Mouse (Mus musculus): Measurements from ENCODE around the gene Cabp7. TPM values are rescaled to one million over a fixed set of nuclear protein-coding genes. Genes with fewer than 3 reads are reported as not detected.

Cabp7 gene
- polyA plus RNA-seq, 1 experiment from 2014 or later: 0.15 TPM

DNA sequence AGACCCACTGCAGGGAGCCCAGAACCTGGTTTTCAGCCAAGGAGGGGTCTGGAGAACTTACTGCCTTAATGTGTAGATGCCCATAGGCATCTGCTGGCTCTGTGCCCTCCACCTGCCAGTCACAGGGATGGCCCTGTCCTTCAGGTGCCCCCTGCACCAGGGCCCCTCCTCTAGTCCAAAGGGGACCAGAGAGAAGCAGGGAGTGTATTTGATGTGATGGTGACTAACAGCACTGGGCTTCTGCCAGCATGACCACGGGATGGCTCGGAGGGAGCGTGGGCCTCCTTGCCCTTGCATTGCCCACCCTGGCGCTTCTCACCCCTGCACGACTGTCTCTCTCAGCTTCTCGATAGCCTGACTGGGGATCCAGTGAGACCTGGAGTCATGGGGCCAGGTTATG is 1.9 kb downstream of the Cabp7 start:
- peaks cover 7% of the 10 kb centered on the region; the same call in 1 of the 2 replicates for H3K4me1 ChIP-seq (ENCODE audit: control insufficient read depth, insufficient read depth, low read length)
- ATAC-seq (ENCODE audit: low read depth) (no peak), DNase-seq (ENCODE audit: low spot score) (no peak)
- no peak overlapping the region for H3K4me2 ChIP-seq (ENCODE audit: low read depth, low read length)
- H3K27ac ChIP-seq (replicated peaks; ENCODE audit: low read depth, low read length): no peak overlapping the region
- no peaks in the 10 kb centered on the region for H3K9me3 ChIP-seq (ENCODE audit: control insufficient read depth, low read length)
- no peak overlapping the region for H3K9ac ChIP-seq (ENCODE audit: low read depth, low read length)
- WGBS: 63% methylated on average over 6 of the region's 6 CpGs
- H3K4me3 ChIP-seq (ENCODE audit: low read depth, low read length): no peak overlapping the region
- H3K27me3 ChIP-seq (replicated peaks; ENCODE audit: control insufficient read depth, insufficient read depth, low read length): peaks cover 68% of the 10 kb centered on the region
- no peaks in the 10 kb centered on the region for H3K36me3 ChIP-seq (ENCODE audit: control insufficient read depth, insufficient read depth, low read length)

- 68% methylated on average over 5 of the region's 5 CpGs for WGBS
- Histone ChIP-seq H3K4me3 (ENCODE audit: low read depth, low read length) (no peak overlapping the region), H3K4me1 (ENCODE audit: control insufficient read depth, insufficient read depth, low read length) (no peaks in the 10 kb centered on the region), H3K4me2 (ENCODE audit: low read depth, low read length) (no peak overlapping the region), H3K9me3 (ENCODE audit: control insufficient read depth, low read length) (no peaks in the 10 kb centered on the region), H3K36me3 (ENCODE audit: control insufficient read depth, insufficient read depth, low read length) (0 out of 2 replicates have a peak, but pooled peaks cover 3% of the 10 kb centered on the region), H3K27ac (replicated peaks; ENCODE audit: low read depth, low read length) (no peak overlapping the region), H3K9ac (ENCODE audit: low read depth, low read length) (no peak overlapping the region), H3K27me3 (replicated peaks; ENCODE audit: control insufficient read depth, insufficient read depth, low read length) (peaks cover 30% of the 10 kb centered on the region)
- no peak for ATAC-seq (ENCODE audit: low read depth)
- DNase-seq (ENCODE audit: low spot score): no peak
These were observed 5.8 kb downstream of the Cabp7 start for GRCm38 (mm10) chr11:4740785-4741184.

GRCm38 (mm10) chr11:4738719-4739118 is 7.9 kb downstream of the Cabp7 start:
- Histone ChIP-seq H3K4me1 (ENCODE audit: control insufficient read depth, insufficient read depth, low read length) (no peaks in the 10 kb centered on the region), H3K36me3 (ENCODE audit: control insufficient read depth, insufficient read depth, low read length) (0 out of 2 replicates have a peak, but pooled peaks cover 3% of the 10 kb centered on the region), H3K9me3 (ENCODE audit: control insufficient read depth, low read length) (no peaks in the 10 kb centered on the region), H3K9ac (ENCODE audit: low read depth, low read length) (no peak overlapping the region), H3K4me3 (ENCODE audit: low read depth, low read length) (no peak overlapping the region), H3K27me3 (replicated peaks; ENCODE audit: control insufficient read depth, insufficient read depth, low read length) (peaks cover 10% of the 10 kb centered on the region), H3K27ac (replicated peaks; ENCODE audit: low read depth, low read length) (no peak overlapping the region), H3K4me2 (ENCODE audit: low read depth, low read length) (no peak overlapping the region)
- ATAC-seq (ENCODE audit: low read depth) (no peak), DNase-seq (ENCODE audit: low spot score) (no peak)
- WGBS: 93% methylated on average over 16 of the region's 16 CpGs

- ATAC-seq (ENCODE audit: low read depth) (no peak), DNase-seq (ENCODE audit: low spot score) (no peak)
- Histone ChIP-seq H3K9me3 (ENCODE audit: control insufficient read depth, low read length) (no peaks in the 10 kb centered on the region), H3K36me3 (ENCODE audit: control insufficient read depth, insufficient read depth, low read length) (0 out of 2 replicates have a peak, but pooled peaks cover 3% of the 10 kb centered on the region), H3K4me3 (ENCODE audit: low read depth, low read length) (no peak overlapping the region), H3K27ac (replicated peaks; ENCODE audit: low read depth, low read length) (no peak overlapping the region), H3K9ac (ENCODE audit: low read depth, low read length) (no peak overlapping the region), H3K4me1 (ENCODE audit: control insufficient read depth, insufficient read depth, low read length) (no peaks in the 10 kb centered on the region), H3K4me2 (ENCODE audit: low read depth, low read length) (no peak overlapping the region), H3K27me3 (replicated peaks; ENCODE audit: control insufficient read depth, insufficient read depth, low read length) (no peaks in the 10 kb centered on the region)
- WGBS: 81% methylated on average over 10 of the region's 10 CpGs
These were observed 8.9 kb downstream of the Cabp7 start for GRCm38 (mm10) chr11:4737682-4738081.

GRCm38 (mm10) chr11:4736355-4736754 is 10.2 kb downstream of the Cabp7 start:
- Histone ChIP-seq H3K4me1 (ENCODE audit: control insufficient read depth, insufficient read depth, low read length) (no peaks in the 10 kb centered on the region), H3K4me3 (ENCODE audit: low read depth, low read length) (no peak overlapping the region), H3K4me2 (ENCODE audit: low read depth, low read length) (no peak overlapping the region), H3K27me3 (replicated peaks; ENCODE audit: control insufficient read depth, insufficient read depth, low read length) (no peaks in the 10 kb centered on the region), H3K27ac (replicated peaks; ENCODE audit: low read depth, low read length) (no peak overlapping the region), H3K9ac (ENCODE audit: low read depth, low read length) (no peak overlapping the region), H3K36me3 (ENCODE audit: control insufficient read depth, insufficient read depth, low read length) (0 out of 2 replicates have a peak, but pooled peaks cover 3% of the 10 kb centered on the region), H3K9me3 (ENCODE audit: control insufficient read depth, low read length) (no peaks in the 10 kb centered on the region)
- DNase-seq (ENCODE audit: low spot score) (no peak), ATAC-seq (ENCODE audit: low read depth) (no peak)
- WGBS: 36% methylated on average over 6 of the region's 6 CpGs

DNA sequence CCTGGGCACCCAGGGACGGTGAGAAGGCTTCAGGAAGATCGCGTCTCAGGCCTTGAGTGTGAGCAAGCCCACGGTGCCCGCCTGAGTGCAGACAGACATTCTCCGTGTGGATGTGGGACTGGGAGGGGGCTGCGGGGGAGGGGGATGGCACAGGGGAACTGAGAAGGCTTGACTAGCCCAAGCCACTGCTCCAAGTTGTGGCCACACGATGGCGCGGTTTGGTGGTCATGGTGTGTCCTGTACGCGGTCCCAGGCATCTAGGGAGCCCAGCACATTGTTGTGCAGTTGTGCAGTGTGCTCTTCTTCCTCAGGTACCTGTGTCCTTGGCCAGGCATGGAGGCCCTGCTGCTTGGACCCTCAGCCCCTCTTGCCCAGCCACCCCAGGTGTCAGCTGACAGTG is 12.4 kb downstream of the Cabp7 start:
- DNase-seq (ENCODE audit: low spot score) (no peak), ATAC-seq (ENCODE audit: low read depth) (no peak)
- no peak overlapping the region for H3K27ac ChIP-seq (replicated peaks; ENCODE audit: low read depth, low read length)
- no peaks in the 10 kb centered on the region for H3K27me3 ChIP-seq (replicated peaks; ENCODE audit: control insufficient read depth, insufficient read depth, low read length)
- WGBS: 37% methylated on average over 12 of the region's 12 CpGs
- no peak overlapping the region for H3K4me3 ChIP-seq (ENCODE audit: low read depth, low read length)
- H3K36me3 ChIP-seq (ENCODE audit: control insufficient read depth, insufficient read depth, low read length): 0 out of 2 replicates have a peak, but pooled peaks cover 3% of the 10 kb centered on the region
- H3K9ac ChIP-seq (ENCODE audit: low read depth, low read length): no peak overlapping the region
- H3K4me1 ChIP-seq (ENCODE audit: control insufficient read depth, insufficient read depth, low read length): no peaks in the 10 kb centered on the region
- H3K9me3 ChIP-seq (ENCODE audit: control insufficient read depth, low read length): no peaks in the 10 kb centered on the region
- no peak overlapping the region for H3K4me2 ChIP-seq (ENCODE audit: low read depth, low read length)

GRCm38 (mm10) chr11:4731781-4732180 is 14.8 kb downstream of the Cabp7 start:
- H3K4me1 ChIP-seq (ENCODE audit: control insufficient read depth, insufficient read depth, low read length): no peaks in the 10 kb centered on the region
- H3K27me3 ChIP-seq (replicated peaks; ENCODE audit: control insufficient read depth, insufficient read depth, low read length): no peaks in the 10 kb centered on the region
- H3K9me3 ChIP-seq (ENCODE audit: control insufficient read depth, low read length): no peaks in the 10 kb centered on the region
- 66% methylated on average over 6 of the region's 7 CpGs for WGBS
- DNase-seq (ENCODE audit: low spot score) (no peak), ATAC-seq (ENCODE audit: low read depth) (no peak)
- H3K36me3 ChIP-seq (ENCODE audit: control insufficient read depth, insufficient read depth, low read length): no peaks in the 10 kb centered on the region
- no peak overlapping the region for H3K9ac ChIP-seq (ENCODE audit: low read depth, low read length)
- no peak overlapping the region for H3K4me2 ChIP-seq (ENCODE audit: low read depth, low read length)
- H3K27ac ChIP-seq (replicated peaks; ENCODE audit: low read depth, low read length): no peak overlapping the region
- no peak overlapping the region for H3K4me3 ChIP-seq (ENCODE audit: low read depth, low read length)

DNA sequence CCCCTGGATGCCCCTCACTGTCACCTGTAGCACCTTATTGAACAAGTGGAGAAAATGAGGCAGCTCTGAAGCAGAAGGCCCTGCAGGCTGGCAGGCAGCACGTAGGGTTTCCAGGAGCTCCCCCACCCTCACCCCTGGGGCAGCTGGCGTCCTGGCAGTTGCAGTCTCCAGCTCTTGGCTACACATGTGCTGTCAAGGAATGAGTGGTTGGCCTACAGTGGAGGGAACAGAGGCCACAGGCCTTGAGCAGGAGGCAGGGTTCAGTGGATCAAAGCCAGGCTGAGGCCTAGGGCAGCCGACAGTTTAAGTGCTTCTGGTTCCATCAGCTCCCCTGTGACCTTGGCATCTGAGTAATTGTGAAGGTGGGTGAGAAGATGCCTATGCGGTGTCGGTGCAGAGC is 15.7 kb downstream of the Cabp7 start:
- Histone ChIP-seq H3K4me2 (ENCODE audit: low read depth, low read length) (no peak overlapping the region), H3K9me3 (ENCODE audit: control insufficient read depth, low read length) (no peaks in the 10 kb centered on the region), H3K9ac (ENCODE audit: low read depth, low read length) (no peak overlapping the region), H3K27ac (replicated peaks; ENCODE audit: low read depth, low read length) (no peak overlapping the region), H3K27me3 (replicated peaks; ENCODE audit: control insufficient read depth, insufficient read depth, low read length) (no peaks in the 10 kb centered on the region), H3K4me1 (ENCODE audit: control insufficient read depth, insufficient read depth, low read length) (no peaks in the 10 kb centered on the region), H3K36me3 (ENCODE audit: control insufficient read depth, insufficient read depth, low read length) (no peaks in the 10 kb centered on the region), H3K4me3 (ENCODE audit: low read depth, low read length) (no peak overlapping the region)
- ATAC-seq (ENCODE audit: low read depth) (no peak), DNase-seq (ENCODE audit: low spot score) (no peak)
- 72% methylated on average over 5 of the region's 5 CpGs for WGBS

- peak; percentile 30; the same call in 1 of the 2 replicates for ATAC-seq (ENCODE audit: low read depth)
- no peak for DNase-seq (ENCODE audit: low spot score)
- H3K9me3 ChIP-seq (ENCODE audit: control insufficient read depth, low read length): no peaks in the 10 kb centered on the region
- no peaks in the 10 kb centered on the region for H3K4me1 ChIP-seq (ENCODE audit: control insufficient read depth, insufficient read depth, low read length)
- WGBS: 68% methylated on average over 6 of the region's 6 CpGs
- H3K27me3 ChIP-seq (replicated peaks; ENCODE audit: control insufficient read depth, insufficient read depth, low read length): no peaks in the 10 kb centered on the region
- H3K4me3 ChIP-seq (ENCODE audit: low read depth, low read length): no peak overlapping the region
- no peak overlapping the region for H3K4me2 ChIP-seq (ENCODE audit: low read depth, low read length)
- H3K9ac ChIP-seq (ENCODE audit: low read depth, low read length): 0 out of 2 replicates have a peak overlapping the region, but pooled peaks have one; percentile 19
- H3K27ac ChIP-seq (replicated peaks; ENCODE audit: low read depth, low read length): no peak overlapping the region
- H3K36me3 ChIP-seq (ENCODE audit: control insufficient read depth, insufficient read depth, low read length): no peaks in the 10 kb centered on the region
These were observed 16.5 kb downstream of the Cabp7 start for GRCm38 (mm10) chr11:4730096-4730495.
